Mouse (Mus musculus) mouse trophoblast stem cell (cell line): ENCODE data around the gene Fas.

ENCODE experiments used
- in situ Hi-C, 2 experiments: fragments of 300-500 bp; cut with MseI, MboI; formaldehyde crosslinking; loops; 2 replicates in 1 of 2; 3 replicates in 1 of 2; pipeline ENCODE4 v1.15.1; 2025

Gene Fas

DNA sequence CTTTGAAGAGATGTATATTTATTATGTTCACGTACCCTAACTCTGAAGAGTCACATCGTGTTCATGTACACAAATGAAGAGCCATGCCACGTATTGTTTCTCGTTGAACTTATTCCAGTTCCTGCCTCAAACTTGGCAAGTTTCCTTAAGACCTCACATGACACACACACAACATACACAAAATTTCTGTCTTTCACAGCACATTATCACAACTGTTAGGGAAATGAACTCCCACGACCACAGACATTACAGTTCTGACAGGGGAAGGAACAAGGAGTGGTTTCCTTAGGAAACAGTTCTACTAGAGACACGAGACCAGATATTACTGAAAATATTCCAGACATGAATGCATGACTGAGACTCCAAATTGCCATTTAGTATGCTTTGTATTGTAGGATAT is 6.9 kb upstream of the Fas start:
- in situ Hi-C loops: no loop called here

- in situ Hi-C loops: no loop called here
Measured at GRCm38 (mm10) chr19:34284383-34284782, 6.1 kb upstream of the Fas start.

DNA sequence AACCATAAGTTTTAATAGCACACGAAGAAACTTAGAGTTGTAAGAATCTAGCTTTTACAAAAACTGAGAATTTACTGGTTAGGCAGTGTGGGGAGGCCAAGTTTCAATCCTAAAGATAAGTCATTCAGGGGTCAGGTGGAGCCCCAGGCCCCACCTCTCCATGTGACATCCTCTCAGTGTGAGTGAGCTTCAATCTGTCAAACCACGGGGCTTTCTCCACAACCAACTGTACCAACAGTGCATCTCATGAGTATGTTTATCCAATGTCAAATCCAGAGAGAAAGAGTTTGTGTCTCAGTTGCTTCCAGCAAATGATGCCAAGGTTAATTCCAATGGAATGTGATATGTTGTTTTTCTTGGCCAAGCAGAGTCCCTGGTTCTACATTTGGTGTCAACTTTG is 5.6 kb upstream of the Fas start:
- in situ Hi-C loops: no loop called here

DNA sequence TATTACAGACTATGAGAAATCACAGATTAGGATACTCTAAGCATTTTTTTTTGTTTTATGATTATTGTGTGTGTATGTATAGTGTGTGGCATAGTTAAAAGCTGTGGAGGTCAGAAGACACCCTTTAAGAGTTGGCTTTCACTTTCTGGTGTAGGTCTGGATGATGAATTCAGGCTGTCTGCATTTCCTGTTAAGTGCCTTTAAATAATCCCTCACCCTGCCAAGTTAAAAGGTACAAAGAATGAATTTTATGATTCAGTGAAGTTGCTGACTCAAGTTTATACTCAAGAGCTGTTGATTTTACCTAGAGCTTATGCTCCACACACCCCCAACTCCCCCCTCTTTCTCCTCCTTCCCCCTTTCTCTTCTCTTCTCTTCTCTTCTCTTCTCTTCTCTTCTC is 3.2 kb upstream of the Fas start:
- in situ Hi-C loops: no loop called here

- in situ Hi-C loops: no loop called here
Measured at GRCm38 (mm10) chr19:34287656-34288415, 2.6 kb upstream of the Fas start.

DNA sequence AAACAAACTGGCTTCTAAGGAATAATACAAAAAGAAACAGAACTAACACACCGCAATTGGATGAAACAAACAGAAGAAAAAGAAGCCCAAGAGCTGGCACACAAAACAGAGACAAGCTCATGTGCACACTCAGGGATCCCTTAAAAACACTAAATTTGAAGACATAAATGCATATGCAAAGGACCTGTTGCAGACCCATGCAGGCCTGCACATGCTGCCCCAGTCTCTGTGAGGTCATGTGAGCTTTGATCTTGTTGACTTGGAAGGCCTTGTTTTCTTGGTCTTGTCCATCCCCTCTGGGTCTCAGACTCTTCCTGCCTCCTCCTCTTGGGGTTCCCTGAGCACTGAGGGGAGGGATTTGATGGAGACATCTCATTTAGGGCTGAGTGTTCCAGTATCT is 1.8 kb upstream of the Fas start:
- in situ Hi-C loops: no loop called here

GRCm38 (mm10) chr19:34290872-34291341 is 441 bp downstream of the Fas start:
- in situ Hi-C loops: no loop called here

DNA sequence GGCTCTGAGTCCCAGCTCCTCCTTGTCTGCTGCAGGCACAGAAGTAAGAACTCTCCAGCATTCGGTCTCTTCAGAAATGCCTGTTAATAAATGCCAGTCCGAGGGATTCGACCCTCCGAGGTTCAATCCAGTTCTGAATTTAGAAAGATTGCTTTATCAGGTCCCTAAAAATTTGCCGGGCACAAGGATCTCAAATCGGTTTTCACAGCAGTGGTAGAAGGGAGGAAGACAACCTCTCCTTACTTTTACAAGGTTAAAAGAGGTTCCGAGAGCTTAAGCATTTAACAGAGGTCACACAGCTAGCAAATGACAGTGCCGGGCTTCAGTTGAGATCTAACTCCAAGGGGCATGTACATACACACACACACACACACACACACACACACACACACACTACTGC is 913 bp downstream of the Fas start:
- in situ Hi-C loops: no loop called here

- in situ Hi-C loops: no loop called here
Measured at GRCm38 (mm10) chr19:34291956-34292355, 1.5 kb downstream of the Fas start.

DNA sequence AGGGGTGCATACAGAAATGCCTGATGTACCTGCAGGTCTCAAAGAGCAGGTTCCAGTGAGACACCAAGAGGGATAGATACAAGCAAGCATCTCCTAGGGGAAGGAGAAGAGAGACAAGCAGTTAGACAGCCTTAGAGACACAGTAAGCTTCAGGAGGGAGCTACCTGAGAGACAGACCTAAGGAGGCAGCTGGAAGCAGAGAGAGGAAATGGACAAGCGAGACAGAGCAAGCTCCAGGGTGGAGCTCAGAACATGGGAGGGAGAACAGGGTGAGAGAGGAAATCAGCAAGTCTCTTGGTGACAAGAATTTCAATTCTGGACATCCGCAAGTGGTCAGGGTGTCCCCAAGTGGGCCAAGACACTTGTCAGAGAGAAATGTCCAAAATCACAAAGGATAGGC is 2.2 kb downstream of the Fas start:
- in situ Hi-C loops: no loop called here

DNA sequence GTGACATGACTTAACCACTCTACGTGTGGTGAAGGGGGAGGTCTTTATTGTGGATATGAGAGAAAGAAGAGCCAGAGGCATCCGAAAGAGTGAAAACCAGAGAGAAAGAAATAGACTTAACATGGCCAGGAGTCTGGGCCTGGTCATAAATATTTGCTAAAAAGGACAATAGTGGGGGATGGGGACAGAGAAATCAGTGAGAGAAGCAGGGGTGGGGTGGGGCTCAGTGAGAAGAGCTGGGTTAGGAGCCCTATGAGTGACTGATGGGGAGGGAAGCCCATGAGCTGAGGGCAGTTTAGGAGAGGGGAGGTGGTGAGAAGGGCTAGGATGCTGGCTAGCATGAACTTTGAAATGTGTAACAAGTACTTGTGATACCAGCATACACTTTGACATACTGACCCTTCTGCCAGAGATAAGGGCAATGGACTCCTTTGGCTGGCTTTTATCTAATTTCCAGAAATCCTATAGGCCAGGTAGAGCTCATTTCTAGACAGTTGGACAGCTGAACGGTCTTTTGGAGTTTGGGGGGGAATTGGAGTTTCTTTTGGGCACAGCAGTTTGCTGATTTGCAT is 3.0 kb downstream of the Fas start:
- in situ Hi-C loops: no loop called here

- in situ Hi-C loops: no loop called here
Measured at GRCm38 (mm10) chr19:34295442-34295841, 5.0 kb downstream of the Fas start.

DNA sequence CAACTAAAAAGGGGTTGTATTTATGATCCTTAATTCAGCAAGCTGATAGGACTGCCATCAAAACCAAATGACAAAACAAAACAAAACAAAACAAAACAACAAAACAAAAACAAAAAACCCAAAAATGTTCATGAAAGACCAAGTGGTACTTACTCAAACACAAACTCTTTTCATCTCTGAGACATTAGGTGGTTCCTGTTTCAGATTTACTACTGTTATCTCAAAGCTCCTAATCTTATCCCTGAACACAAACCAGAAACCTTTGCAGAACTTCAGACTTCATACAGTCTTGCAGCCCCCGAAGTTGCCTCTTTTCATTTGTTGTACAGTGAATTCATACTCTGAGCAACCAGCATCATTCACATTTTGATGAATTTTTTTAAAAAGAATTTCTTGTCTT is 8.1 kb downstream of the Fas start:
- in situ Hi-C loops: no loop called here

GRCm38 (mm10) chr19:34299229-34299628 is 8.8 kb downstream of the Fas start:
- in situ Hi-C loops: no loop called here

DNA sequence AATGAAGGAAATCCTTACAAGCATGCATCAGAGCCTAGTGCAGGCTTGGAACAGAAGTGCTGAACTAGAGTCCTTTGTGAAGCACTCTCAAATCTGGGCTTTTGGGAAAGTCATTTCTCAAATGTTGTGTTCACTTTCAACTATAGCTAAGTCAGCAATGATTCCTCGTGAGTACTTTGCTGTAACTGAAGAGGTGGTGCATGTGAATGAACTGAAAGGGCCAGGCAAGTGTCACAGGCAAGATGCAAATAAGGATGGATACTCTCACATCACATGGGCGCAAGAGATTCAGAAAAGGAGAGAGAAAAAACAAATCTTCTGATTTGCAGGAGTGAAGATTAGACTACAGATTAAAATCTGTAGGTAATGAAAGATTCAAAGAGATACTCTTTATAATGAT is 10.0 kb downstream of the Fas start:
- in situ Hi-C loops: no loop called here

- in situ Hi-C loops: no loop called here
Measured at GRCm38 (mm10) chr19:34304917-34305316, 14.5 kb downstream of the Fas start.

GRCm38 (mm10) chr19:34306794-34307193 is 16.3 kb downstream of the Fas start:
- in situ Hi-C loops: no loop called here

GRCm38 (mm10) chr19:34312151-34312728 is 21.8 kb downstream of the Fas start:
- in situ Hi-C loops: no loop called here

- in situ Hi-C loops: loop anchor here (25.0 kb wide), 1 partner anchor 309 kb away; the partner anchor contains the start of genes Ifit1 (in 2 of the 2) and Ifit1bl2 (in 2 of the 2)
Measured at GRCm38 (mm10) chr19:34328051-34328450, 37.6 kb downstream of the Fas start.

DNA sequence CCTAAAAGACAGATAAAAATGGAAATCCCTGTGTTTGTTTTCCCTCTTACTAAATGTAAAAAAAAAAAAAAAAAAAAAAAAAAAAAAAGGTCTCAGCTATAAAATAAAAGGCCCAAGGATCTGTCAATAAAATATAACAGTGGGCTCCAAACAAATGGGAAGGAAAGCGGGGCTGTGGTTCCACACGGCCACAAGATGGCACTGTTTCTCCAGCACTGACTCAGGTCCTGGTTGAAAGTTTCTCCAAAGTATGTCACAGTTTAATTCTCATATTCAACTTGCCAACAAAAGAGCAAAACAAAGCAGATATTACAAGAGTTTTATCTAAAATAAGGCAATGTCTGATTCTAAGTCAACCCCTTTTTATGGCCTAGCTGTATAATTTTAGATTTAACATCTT is 43.8 kb downstream of the Fas start:
- in situ Hi-C loops: loop anchor here (10.0 to 25.0 kb wide), 2 partner anchors 141 to 303 kb away; partner anchors contain the start of genes Ifit1 (in 2 of the 2), Ifit1bl2 (in 2 of the 2) and Ch25h (in 1 of the 2)

DNA sequence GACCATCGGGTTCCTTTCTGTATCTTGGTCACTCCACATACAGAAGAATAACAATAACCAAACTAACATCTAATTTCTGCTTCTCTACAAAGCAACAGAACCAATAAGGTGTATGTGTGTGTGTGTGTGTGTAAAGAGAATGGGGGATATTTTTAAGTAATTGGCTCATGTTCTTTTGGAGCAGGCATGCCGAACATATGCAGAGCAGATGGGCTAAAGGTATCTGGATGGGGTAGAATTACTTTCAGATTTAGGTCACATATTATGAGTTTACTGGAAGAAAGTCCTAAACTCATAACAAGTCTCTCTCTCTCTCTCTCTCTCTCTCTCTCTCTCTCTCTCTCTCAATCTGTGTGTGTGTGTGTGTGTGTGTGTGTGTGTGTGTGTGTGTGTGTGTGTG is 54.2 kb downstream of the Fas start:
- in situ Hi-C loops: loop anchor here (25.0 kb wide), 1 partner anchor 293 kb away; the partner anchor contains the start of genes Ifit1 (in 2 of the 2) and Ifit1bl2 (in 2 of the 2)

- in situ Hi-C loops: loop anchor here (25.0 kb wide), 1 partner anchor 292 kb away; the partner anchor contains the start of genes Ifit1 (in 2 of the 2) and Ifit1bl2 (in 2 of the 2)
Measured at GRCm38 (mm10) chr19:34345616-34346267, 55.3 kb downstream of the Fas start.
